Mouse (Mus musculus) limb, embryonic 11.5 days (tissue): Measurements from ENCODE around the gene Svop. TPM values are rescaled to one million over a fixed set of nuclear protein-coding genes. Genes with fewer than 3 reads are reported as not detected.

ENCODE experiments used
- ATAC-seq: fragments of 200-750 bp; cut with Nextera tagmentation; 2 replicates; pipeline ENCODE4 v1.8.0; 2017; ENCODE audit warnings: low read depth; ENCODE audit not compliant: insufficient number of reproducible peaks, low FRiP score, low TSS enrichment
- DNase-seq: peaks from one replicate; pipeline ENCODE4 v3.0.0-alpha.2; 2015; ENCODE audit warnings: low spot score
- H3K27ac ChIP-seq: fragments of 300-500 bp; sonication (generic); replicated peaks from 2 replicates; pipeline ENCODE4 v1.5.1; 2014; ENCODE audit warnings: low read depth, mild to moderate bottlenecking, low read length
- H3K27me3 ChIP-seq: fragments of 300-500 bp; sonication (generic); 2 replicates; pipeline ENCODE4 v1.6.1; 2014; ENCODE audit warnings: mild to moderate bottlenecking, low read length, mixed read lengths; ENCODE audit not compliant: control insufficient read depth, insufficient read depth
- H3K36me3 ChIP-seq: fragments of 300-500 bp; sonication (generic); 2 replicates; pipeline ENCODE4 v1.6.1; 2014; ENCODE audit warnings: mild to moderate bottlenecking, low read length, moderate library complexity, mixed read lengths; ENCODE audit not compliant: control insufficient read depth, insufficient read depth
- H3K4me1 ChIP-seq: fragments of 300-500 bp; sonication (generic); 2 replicates; pipeline ENCODE4 v1.6.1; 2014; ENCODE audit warnings: low read length, mixed read lengths; ENCODE audit not compliant: control insufficient read depth, insufficient read depth
- H3K4me2 ChIP-seq: fragments of 300-500 bp; sonication (generic); 2 replicates; pipeline ENCODE4 v1.6.1; 2014; ENCODE audit warnings: low read depth, mild to moderate bottlenecking, moderate library complexity; ENCODE audit not compliant: severe bottlenecking
- H3K4me3 ChIP-seq: fragments of 300-500 bp; sonication (generic); 2 replicates; pipeline ENCODE4 v1.5.1; 2014; ENCODE audit warnings: low read depth, low read length
- H3K9ac ChIP-seq: fragments of 300-500 bp; sonication (generic); 2 replicates; pipeline ENCODE4 v1.6.1; 2014; ENCODE audit warnings: mild to moderate bottlenecking, low read length
- H3K9me3 ChIP-seq: fragments of 300-500 bp; sonication (generic); 2 replicates; pipeline ENCODE4 v1.6.1; 2016; ENCODE audit warnings: low read length; ENCODE audit not compliant: control insufficient read depth
- WGBS: fragments of 180-500 bp; shearing (Covaris S2); extraction: QIAGEN DNeasy Blood & Tissue Kit; methylation state at CpG from one replicate; pipeline ENCODE4 v1.1.7; 2014; 5-methylcytosine and 5-hydroxymethylcytosine counted together
- polyA plus RNA-seq: library from polyadenylated mRNA; unstranded; fragments of >200 nt; fragmentation: Nextera tagmentation; extraction: Ambion mirVana; gene quantifications from 2 replicates; pipeline ENCODE4 v1.2.1, GENCODE M21; 2014

Gene Svop
- polyA plus RNA-seq, 1 experiment from 2014 or later: 0.24 TPM

GRCm38 (mm10) chr5:114066601-114067000 is 24.8 kb downstream of the Svop start:
- Histone ChIP-seq H3K4me2 (no peak overlapping the region), H3K27ac (no peak overlapping the region), H3K4me3 (no peak overlapping the region), H3K27me3 (no peaks in the 10 kb centered on the region), H3K36me3 (no peaks in the 10 kb centered on the region), H3K9me3 (no peaks in the 10 kb centered on the region), H3K4me1 (no peaks in the 10 kb centered on the region), H3K9ac (no peak overlapping the region)
- ATAC-seq (no peak), DNase-seq (no peak)
- WGBS: 44% methylated on average over 6 of the region's 6 CpGs

GRCm38 (mm10) chr5:114065161-114065560 is 26.2 kb downstream of the Svop start, which contains the start of gene Usp30:
Gene Usp30 (plus strand): TSS chr5:114065461.
- 91% methylated on average over 6 of the region's 6 CpGs for WGBS
- ATAC-seq: no peak
- Histone ChIP-seq H3K4me2 (no peak within 1 kb of the TSS), H3K27ac (no peak within 1 kb of the TSS), H3K36me3 (no peaks in the 10 kb centered on the region), H3K4me3 (no peak within 1 kb of the TSS), H3K9me3 (no peaks in the 10 kb centered on the region), H3K4me1 (no peaks in the 10 kb centered on the region), H3K27me3 (no peaks in the 10 kb centered on the region), H3K9ac (no peak within 1 kb of the TSS)
- no peak for DNase-seq

- Histone ChIP-seq H3K27me3 (no peaks in the 10 kb centered on the region), H3K4me3 (no peak overlapping the region), H3K36me3 (no peaks in the 10 kb centered on the region), H3K9me3 (no peaks in the 10 kb centered on the region), H3K27ac (no peak overlapping the region), H3K4me2 (no peak overlapping the region), H3K4me1 (no peaks in the 10 kb centered on the region), H3K9ac (no peak overlapping the region)
- no peak for ATAC-seq
- DNase-seq: no peak
- WGBS: 84% methylated on average over 4 of the region's 4 CpGs
Observed at GRCm38 (mm10) chr5:114063958-114064357, 27.4 kb downstream of the Svop start.

DNA sequence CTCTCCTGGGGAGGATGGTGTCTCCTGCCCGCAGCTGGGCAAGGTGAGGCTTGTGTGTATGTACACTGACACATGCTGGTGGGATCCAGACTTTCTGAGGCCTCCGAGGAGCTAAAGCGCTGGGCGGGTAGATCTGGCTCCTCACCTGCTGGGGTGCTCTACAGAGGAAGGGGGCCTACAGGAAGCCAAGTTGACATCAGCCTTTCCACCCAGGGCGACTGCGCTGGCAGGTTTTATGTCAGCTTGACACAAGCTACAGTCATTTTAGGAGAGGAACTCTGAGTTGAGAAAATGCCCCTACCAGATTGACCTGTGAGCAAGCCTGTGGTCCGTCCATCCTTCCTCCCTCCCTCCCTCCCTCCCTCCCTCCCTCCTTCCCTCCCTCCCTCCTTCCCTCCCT is 29.7 kb downstream of the Svop start:
- Histone ChIP-seq H3K4me2 (no peak overlapping the region), H3K4me1 (no peaks in the 10 kb centered on the region), H3K27me3 (no peaks in the 10 kb centered on the region), H3K9me3 (no peaks in the 10 kb centered on the region), H3K9ac (no peak overlapping the region), H3K27ac (no peak overlapping the region), H3K36me3 (no peaks in the 10 kb centered on the region), H3K4me3 (no peak overlapping the region)
- DNase-seq (no peak), ATAC-seq (no peak)
- WGBS: 60% methylated on average over 7 of the region's 7 CpGs

- no peaks in the 10 kb centered on the region for H3K9me3 ChIP-seq
- 80% methylated on average over 9 of the region's 9 CpGs for WGBS
- H3K36me3 ChIP-seq: no peaks in the 10 kb centered on the region
- H3K4me1 ChIP-seq: no peaks in the 10 kb centered on the region
- ATAC-seq: no peak
- DNase-seq: no peak
- no peaks in the 10 kb centered on the region for H3K27me3 ChIP-seq
- no peak overlapping the region for H3K9ac ChIP-seq
- no peak overlapping the region for H3K4me3 ChIP-seq
- no peak overlapping the region for H3K4me2 ChIP-seq
- H3K27ac ChIP-seq: no peak overlapping the region
Observed at GRCm38 (mm10) chr5:114057129-114057731, 34.1 kb downstream of the Svop start.

GRCm38 (mm10) chr5:114052246-114052761 is 39.1 kb downstream of the Svop start:
- Histone ChIP-seq H3K4me2 (no peak overlapping the region), H3K4me3 (no peak overlapping the region), H3K27ac (no peak overlapping the region), H3K9ac (no peak overlapping the region), H3K9me3 (no peaks in the 10 kb centered on the region), H3K27me3 (no peaks in the 10 kb centered on the region), H3K4me1 (0 out of 2 replicates have a peak, but pooled peaks cover 2% of the 10 kb centered on the region), H3K36me3 (no peaks in the 10 kb centered on the region)
- ATAC-seq: no peak
- DNase-seq: peak; percentile 81
- WGBS: 36% methylated on average over 9 of the region's 9 CpGs

DNA sequence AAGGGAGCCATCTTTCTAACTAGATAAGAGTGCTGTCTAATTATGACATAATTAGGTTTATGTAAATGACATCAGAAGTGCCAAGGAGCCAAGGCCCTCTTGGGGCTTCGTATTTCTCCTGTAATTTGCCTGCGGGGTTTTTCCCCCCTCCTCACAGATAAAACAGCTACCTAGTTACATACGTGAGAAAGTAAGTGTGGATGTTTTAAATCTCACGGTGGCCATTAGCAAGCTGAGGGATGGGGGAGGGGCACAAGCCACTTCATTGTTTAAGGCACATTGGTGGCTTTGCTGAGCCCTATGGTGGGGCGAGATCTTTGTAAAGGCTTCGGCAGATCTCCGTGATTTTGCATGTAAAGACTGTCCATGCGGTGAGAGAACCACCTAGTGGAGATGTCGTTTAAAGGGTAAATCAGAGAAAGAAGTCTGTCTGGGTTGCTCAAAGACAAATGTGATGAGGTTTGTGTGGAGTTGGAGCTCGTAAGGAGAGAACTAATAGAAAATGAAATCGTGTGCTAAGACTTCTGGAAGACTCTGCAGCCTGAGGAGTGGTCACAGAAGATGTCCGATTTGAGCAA is 42.5 kb downstream of the Svop start:
- no peak overlapping the region for H3K4me3 ChIP-seq
- ATAC-seq: no peak

GRCm38 (mm10) chr5:114047182-114047581 is 44.2 kb downstream of the Svop start:
- ATAC-seq: no peak
- no peak overlapping the region for H3K4me3 ChIP-seq
- WGBS: 87% methylated on average over 5 of the region's 5 CpGs

More for the DNA sequence above, 42.5 kb downstream of the Svop start:
- Histone ChIP-seq H3K9me3 (no peaks in the 10 kb centered on the region), H3K27ac (no peak overlapping the region), H3K4me1 (0 out of 2 replicates have a peak, but pooled peaks cover 2% of the 10 kb centered on the region), H3K27me3 (no peaks in the 10 kb centered on the region), H3K4me2 (no peak overlapping the region), H3K36me3 (no peaks in the 10 kb centered on the region), H3K9ac (no peak overlapping the region)
- 60% methylated on average over 12 of the region's 12 CpGs for WGBS
- DNase-seq: no peak

More at GRCm38 (mm10) chr5:114047182-114047581, 44.2 kb downstream of the Svop start:
- no peak overlapping the region for H3K4me2 ChIP-seq
- 0 out of 2 replicates have a peak, but pooled peaks cover 2% of the 10 kb centered on the region for H3K4me1 ChIP-seq
- H3K9ac ChIP-seq: no peak overlapping the region
- H3K9me3 ChIP-seq: no peaks in the 10 kb centered on the region
- no peaks in the 10 kb centered on the region for H3K36me3 ChIP-seq
- H3K27me3 ChIP-seq: no peaks in the 10 kb centered on the region
- H3K27ac ChIP-seq: no peak overlapping the region
- no peak for DNase-seq
